Mouse (Mus musculus): ENCODE data around the gene Oxld1.

Gene Oxld1

GRCm38 (mm10) chr11:120457772-120458751 lies at the start of gene Oxld1, which contains the start of gene Ccdc137:
Gene Oxld1 (minus strand): TSS chr11:120458068.
Gene Ccdc137 (plus strand): TSS chr11:120458115.
- peak; percentile 34 to 50 for DNase-seq (ENCODE audit: low read depth in 2 of 2, low spot score in 2 of 2)

- DNase-seq (ENCODE audit: low read depth in 2 of 2, low spot score in 2 of 2), result no peak
Observed at GRCm38 (mm10) chr11:120506899-120507298, 49.0 kb upstream of the Oxld1 start.

DNA sequence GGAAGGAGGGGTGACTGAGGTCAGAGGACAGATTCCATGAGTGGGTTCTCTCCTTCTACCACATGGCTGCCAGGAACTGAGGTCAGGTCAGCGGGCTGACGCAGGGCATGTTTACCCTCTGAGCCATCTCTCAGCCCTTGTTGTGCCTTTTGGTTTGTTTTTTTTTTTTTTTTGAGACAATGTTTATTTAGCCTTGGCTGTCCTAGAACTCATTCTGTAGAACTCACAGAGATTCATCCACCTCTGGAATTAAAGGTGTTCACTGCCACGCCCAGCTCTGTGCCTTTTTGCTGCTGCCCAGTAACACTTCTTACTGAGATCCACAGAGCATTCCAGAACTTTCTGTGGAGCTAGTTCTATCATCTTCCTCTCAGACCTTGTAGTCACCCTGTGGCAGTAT lies 47.8 kb upstream of the Oxld1 start:
- DNase-seq (ENCODE audit: low read depth in 2 of 2, low spot score in 2 of 2), result no peak

DNA sequence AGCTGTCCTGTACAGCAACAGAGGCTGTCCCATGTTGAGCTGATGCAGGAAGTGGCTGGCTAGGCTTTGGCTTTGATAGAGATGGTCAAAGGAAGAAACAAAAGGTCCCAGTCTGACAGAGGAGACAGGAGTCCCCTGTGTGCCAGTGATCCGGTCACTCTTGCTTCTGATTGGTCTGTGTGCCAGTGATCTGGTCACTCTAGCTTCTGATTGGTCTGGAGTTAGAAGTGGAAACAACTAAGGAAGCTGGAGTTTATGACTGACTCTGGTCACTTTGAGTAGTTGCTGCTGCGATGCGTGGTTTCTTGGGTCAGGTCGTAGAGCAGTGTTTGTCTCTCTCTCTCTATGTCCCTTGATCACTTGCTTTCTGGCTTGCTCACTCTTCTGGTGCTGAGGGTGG lies 43.8 kb upstream of the Oxld1 start:
- DNase-seq (ENCODE audit: low read depth in 2 of 2, low spot score in 2 of 2), result no peak

DNA sequence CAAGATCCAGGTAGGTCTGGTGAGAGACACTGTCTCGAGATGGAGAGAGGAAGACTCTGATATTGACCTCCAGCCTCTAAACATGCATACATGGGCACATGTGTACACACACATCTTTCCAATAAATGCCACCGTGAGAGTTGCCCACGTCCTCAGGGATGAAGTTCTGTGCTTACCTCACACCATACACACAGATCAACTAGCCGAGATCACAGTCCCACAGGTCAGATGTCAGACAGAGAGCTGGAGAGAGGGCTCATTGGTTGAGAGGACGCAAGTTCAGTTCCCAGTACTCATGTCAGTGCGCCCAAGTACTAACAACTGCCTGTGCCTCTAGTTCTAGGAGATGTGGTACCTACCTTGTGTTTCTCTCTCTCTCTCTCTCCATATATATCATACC lies 43.1 kb upstream of the Oxld1 start:
- DNase-seq (ENCODE audit: low read depth in 2 of 2, low spot score in 2 of 2), result no peak

DNA sequence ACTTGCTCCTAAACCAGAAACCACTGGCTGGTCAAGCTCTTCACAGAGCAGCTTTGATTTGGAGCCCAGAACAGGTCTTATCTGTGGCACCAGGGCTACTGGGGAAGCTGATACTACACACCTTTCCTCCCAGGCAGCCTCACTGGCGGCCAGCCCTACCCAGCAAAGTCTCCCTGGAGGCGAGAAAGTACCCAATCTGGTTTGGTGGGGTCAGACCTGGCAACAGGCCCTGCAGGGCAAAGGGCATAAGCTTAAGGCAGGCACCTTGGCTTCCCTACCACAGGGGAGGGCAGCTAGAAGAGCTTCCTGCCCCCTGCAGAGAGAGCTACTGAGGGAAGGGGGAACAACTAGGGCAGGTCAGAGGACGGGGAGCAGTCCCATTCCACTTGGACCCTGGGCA lies 42.5 kb upstream of the Oxld1 start:
- no peak for DNase-seq (ENCODE audit: low read depth in 2 of 2, low spot score in 2 of 2)

- DNase-seq (ENCODE audit: low read depth in 2 of 2, low spot score in 2 of 2), result no peak
Observed at GRCm38 (mm10) chr11:120499894-120500293, 42.0 kb upstream of the Oxld1 start.

DNA sequence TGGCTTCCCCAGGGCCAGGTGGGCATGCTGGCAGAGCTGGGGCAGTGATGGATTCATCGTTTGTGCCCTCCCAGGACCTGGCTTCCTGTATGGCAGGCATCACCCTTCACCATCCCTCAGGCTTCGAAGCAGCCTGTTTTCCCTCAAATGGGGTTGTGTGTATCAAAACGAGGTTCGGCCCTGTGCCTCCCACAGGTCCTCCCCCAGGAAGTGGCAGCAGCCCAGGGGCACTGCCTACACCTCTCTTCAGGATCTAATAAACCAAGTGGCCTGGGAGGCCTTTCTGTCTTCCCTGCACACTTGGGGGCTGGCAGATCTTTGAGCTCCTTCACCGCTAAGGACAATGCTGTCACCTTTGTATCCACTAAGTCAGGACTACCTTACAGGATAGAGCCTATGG lies 41.0 kb upstream of the Oxld1 start:
- DNase-seq (ENCODE audit: low read depth in 2 of 2, low spot score in 2 of 2), result no peak

DNA sequence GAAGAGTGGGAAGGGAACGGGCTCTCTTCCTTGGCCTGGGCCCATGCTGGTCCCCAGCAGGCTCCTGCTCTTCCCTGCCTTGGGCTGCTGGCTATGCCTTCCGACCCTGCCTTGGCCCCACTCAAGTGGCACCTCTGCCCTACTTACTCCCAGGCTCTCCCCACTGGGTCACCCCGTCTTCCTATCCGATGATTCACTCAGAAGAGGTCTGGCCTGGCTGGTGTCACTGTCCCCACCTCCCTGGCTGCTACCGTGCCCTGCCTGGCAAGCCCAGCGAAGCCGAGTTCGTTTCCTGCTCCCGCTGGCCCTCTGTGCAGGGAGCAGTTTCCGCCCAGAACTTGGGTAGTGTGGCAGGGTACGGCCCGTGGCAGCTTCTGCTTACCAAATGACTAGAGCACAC lies 40.4 kb upstream of the Oxld1 start:
- DNase-seq (ENCODE audit: low read depth in 2 of 2, low spot score in 2 of 2), result no peak

DNA sequence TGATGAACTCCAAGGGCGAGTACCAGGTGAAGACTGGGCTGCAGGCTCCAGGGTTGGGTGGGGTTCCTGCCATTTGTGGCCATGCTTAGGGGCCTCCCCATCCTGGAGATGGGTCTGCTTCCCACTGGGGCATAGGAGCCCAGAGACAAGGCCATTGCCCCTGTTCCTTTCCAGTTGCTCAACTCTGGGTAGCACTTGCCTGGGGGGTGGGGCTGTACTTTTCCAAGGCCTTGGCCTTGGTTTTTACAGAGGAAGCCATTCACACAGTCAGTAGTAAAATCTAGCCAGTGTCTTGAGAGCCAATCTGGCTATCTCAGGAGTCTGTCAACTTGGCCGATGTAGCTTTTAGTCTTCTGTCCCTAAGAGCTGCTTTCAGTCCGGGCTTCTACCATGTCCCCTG lies 39.6 kb upstream of the Oxld1 start:
- no peak for DNase-seq (ENCODE audit: low read depth in 2 of 2, low spot score in 2 of 2)

- no peak for DNase-seq (ENCODE audit: low read depth in 2 of 2, low spot score in 2 of 2)
Observed at GRCm38 (mm10) chr11:120493911-120494310, 36.0 kb upstream of the Oxld1 start.

GRCm38 (mm10) chr11:120493351-120493750 lies 35.5 kb upstream of the Oxld1 start:
- no peak for DNase-seq (ENCODE audit: low read depth in 2 of 2, low spot score in 2 of 2)

- DNase-seq (ENCODE audit: low read depth in 2 of 2, low spot score in 2 of 2), result no peak
Observed at GRCm38 (mm10) chr11:120492878-120493203, 35.0 kb upstream of the Oxld1 start.

DNA sequence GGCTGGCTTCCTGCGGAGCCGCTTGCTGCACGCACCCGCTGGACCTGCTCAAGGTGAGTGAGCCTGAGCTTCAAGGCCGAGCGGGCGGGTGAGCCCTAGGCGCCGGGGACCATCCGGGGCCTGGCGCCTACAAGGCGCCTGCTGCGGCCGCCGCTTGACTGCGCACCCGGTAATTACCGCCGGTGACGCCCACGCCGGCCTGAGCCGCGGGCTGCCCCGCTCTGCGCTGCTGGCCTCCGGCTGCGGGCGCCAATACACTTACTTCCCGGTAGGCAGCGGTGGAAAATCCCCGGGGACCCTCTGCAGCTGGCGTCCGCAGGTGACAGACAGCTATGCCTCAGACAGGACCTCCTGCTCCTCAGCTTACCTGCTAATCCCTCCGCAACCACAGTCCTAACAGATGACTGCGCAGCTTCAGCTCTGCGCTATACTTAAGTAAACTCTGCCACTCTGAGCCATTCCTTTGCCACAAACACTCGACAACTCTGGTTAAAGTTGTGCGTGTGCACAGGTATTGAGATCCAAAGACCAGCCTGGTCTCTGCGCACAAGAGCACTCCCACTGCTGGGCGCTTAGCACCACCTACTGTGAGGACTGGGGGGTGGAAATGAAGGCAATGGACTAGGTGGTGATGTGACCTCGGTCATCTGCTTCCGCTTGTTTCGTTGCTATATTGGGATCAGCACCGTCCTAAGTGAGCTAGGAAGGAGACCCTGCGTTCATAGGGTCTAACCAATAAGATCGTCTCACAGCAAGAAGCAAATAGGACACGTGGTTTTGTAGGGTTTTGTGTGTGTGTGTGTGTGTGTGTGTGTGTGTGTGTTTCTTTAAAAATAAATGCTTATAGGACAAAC lies 34.4 kb upstream of the Oxld1 start:
- peak in 1 of 2 experiments; percentile 33 for DNase-seq (ENCODE audit: low read depth in 2 of 2, low spot score in 2 of 2)

DNA sequence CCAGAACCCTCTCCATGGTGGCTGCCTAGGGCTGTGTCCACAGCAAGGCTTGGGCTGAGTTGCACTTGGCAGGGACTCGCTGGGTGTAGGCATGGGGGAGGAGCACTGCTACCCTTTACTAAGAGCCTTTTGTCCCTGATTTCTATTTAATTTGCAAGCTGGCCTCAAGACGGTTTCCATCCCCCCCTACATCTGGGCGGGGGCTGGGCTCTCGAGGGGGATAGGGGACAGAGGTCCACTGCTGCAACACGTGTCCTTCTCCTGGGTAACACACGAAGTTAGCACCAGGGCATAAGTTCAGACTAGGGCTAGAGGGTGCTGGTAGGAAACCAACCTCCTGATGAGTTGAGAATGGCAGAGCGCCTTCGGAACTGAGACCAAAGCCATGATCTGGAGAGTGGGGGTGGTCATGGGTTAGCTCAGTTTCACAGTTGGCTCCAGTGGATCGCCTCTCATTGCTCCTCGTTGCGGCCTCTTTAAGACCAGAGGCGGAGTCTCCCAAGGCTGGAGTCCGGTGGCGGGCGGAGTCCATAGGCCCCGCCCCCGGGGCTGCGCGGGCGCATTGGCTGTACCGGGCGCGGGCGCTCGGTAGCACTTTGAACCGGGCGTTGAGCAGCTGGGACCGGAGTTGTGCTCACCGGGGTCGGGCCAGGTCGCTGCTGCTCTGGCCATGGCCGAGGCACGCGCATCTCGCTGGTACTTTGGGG lies 33.6 kb upstream of the Oxld1 start, which contains the start of gene Slc25a10:
Gene Slc25a10, plus strand, starts transcription at position 524 of the 707 bp plus-strand sequence.
- DNase-seq (ENCODE audit: low read depth in 2 of 2, low spot score in 2 of 2), result peak in 1 of 2 experiments; percentile 39

DNA sequence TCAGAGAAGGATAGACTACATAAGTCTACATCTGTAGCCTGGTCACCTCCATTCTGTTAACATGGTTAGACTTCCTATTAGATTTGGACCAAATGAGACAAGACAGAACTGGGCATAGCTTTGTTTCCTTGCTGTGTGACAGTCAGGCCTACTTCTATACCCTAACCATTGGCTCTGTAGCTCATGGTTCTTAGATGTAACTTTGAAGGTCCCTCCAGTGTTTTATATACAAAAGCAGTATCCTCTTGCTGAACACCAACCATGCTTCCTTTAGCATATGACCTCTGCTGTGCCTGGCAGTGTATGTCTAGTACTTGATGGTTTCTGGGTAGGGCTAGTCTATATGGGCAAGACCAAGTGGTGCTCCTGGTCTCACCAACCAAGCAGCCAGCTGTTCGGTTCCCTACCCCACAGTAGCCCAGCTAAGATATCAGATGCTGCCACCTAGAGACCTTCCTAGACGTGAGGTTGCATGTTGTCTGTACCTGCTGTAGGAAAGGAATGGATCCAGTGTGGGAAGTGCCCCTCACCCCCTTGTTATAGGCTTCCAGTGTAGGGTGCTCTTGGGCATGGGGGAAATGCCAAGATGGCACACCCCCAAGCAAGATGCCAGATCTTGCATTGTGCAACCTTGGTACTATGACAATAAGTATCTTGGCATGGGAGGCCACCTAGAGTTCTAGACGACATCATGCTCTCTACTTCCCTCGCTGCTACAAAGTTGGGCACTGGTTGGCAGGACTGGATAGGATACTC lies 32.6 kb upstream of the Oxld1 start:
- no peak for DNase-seq (ENCODE audit: low read depth in 2 of 2, low spot score in 2 of 2)

DNA sequence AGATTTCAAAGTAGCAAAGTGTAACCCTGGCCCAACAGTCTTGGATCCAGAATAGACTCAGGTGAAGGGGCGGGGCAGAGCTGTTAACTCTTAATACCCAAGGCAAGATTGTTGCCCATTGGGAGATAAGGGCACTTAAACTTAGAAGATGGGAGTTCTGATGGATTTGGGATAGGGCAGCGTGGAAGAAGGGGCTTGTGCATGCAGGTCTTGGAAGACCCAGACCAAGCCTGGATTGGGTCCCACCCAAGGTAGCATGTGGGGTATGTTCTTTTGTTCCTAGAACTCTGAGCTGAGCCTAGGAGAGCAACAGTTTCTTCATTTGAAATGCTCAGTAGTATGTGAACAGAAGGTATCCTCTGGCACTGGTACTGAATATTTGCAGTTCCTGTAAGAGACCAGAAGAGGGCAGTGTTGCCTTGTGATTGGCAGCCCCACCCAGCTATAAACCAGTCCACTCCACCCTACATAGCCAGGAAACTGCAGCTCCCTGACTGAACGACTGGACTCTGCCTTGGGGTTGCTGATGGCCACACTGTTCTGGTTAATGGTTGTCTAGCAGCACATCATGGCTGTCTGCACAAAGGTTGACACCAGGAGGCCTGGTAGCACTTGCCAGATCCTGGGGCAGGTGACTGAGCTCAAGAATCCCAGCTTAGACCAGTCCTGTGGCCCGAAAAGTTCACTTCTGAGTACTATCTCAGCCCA lies 31.3 kb upstream of the Oxld1 start:
- DNase-seq (ENCODE audit: low read depth in 2 of 2, low spot score in 2 of 2), result peak; percentile 59 to 69

DNA sequence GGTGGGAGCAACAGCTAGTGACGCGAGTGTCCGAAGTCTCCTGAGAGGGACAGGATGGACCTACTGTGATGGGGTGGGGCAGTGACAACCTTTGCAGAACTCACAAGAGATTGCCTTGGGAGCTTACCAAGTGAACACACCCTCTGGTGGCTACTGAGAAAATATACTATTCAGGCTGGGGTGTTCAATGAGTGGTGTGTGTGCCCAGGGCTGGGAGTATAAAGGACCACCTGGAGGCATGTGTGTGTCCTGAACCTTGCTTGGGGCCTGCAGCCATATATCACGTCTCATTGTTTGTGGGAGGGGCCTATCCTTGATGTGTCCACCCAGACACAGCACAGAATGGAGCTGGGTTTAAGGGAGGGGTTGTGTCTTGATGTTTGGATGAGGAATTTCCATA lies 30.6 kb upstream of the Oxld1 start:
- no peak for DNase-seq (ENCODE audit: low read depth in 2 of 2, low spot score in 2 of 2)

DNA sequence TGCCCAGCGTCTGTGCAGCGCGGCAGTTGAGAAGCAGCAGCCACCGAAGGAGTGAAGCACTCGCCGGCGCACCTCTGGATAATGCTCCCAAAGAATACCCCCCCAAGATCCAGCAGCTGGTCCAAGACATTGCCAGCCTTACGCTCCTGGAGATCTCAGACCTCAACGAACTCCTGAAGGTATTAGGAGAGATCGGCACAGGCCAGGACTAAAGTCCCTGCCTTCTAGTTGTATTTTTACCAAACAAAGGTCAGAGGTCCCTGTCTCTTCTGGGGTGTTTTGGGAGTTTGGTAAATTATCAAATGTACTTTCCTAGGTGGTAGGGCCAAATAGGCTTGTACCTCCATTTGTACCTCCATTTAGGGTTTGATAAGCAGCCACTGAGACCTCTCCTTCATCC lies 27.4 kb upstream of the Oxld1 start:
- no peak for DNase-seq (ENCODE audit: low read depth in 2 of 2, low spot score in 2 of 2)
